Mouse (Mus musculus): ENCODE measurements around the gene Ttc7b. TPM values are rescaled to one million over a fixed set of nuclear protein-coding genes. Genes with fewer than 3 reads are reported as not detected.
A peak's percentile ranks its signal among the peaks of the same experiment; 100 is the strongest.

Ttc7b gene
- total RNA-seq, 1 experiment = 19.0 TPM

GRCm38 (mm10) chr12:100530871-100531270 is 10.2 kb upstream of the Ttc7b start:
- no peaks in the 10 kb centered on the region for H3K36me3 ChIP-seq (ENCODE audit: control insufficient read depth, insufficient read depth, low read length, poor library complexity, severe bottlenecking)
- no peak overlapping the region for H3K9ac ChIP-seq (ENCODE audit: insufficient read depth, low read depth, low read length, poor library complexity, severe bottlenecking)
- in situ Hi-C loops (cut with MboI; ENCODE audit: low sequenced_read_pairs in 2 of 2, unreplicated experiment in 2 of 2) = no loop called here
- no peak for DNase-seq (ENCODE audit: low read depth, low spot score)
- H3K4me1 ChIP-seq (ENCODE audit: control insufficient read depth in 2 of 2, insufficient read depth in 2 of 2, low read length in 2 of 2, poor library complexity in 1 of 2) = peaks cover 20 to 47% of the 10 kb centered on the region in 2 experiments
- H3K4me3 ChIP-seq (ENCODE audit: insufficient read depth in 1 of 2, low read depth in 1 of 2, low read length in 2 of 2, poor library complexity in 1 of 2, severe bottlenecking in 1 of 2) = no peak overlapping the region
- H3K27ac ChIP-seq (ENCODE audit: insufficient read depth, low read depth, low read length, poor library complexity, severe bottlenecking) = no peak overlapping the region
- TF ChIP-seq HCFC1 (IDR thresholded peaks at IDR 0.05; ENCODE audit: borderline replicate concordance, insufficient read depth, low read length) (no peak), CHD2 (IDR thresholded peaks at IDR 0.05; ENCODE audit: low read depth, low read length) (no peak)
- no peaks in the 10 kb centered on the region for H3K9me3 ChIP-seq (ENCODE audit: control insufficient read depth, insufficient read depth, low read depth, low read length)

DNA sequence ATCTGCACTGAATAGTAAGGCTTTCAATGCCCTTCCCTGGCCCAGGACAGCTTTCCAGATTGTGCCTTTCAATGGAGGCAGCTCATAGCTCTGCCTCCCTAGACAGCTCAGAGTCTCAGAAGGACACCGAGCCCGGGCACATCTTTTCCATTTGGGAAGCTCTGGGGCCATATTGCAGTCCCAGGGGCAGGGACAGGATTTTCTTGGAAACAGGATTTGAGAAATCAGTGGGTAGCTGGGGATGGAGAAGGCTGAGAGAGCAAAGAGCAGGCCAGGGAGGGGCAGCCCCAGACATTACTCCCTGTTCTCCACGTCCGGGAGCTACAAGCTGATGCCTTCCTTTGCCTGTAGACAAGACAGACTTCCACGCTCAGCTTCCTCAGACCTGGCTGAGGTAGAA is 9.0 kb upstream of the Ttc7b start:
- Histone ChIP-seq H3K36me3 (ENCODE audit: control insufficient read depth, insufficient read depth, low read length, poor library complexity, severe bottlenecking) (no peaks in the 10 kb centered on the region), H3K9ac (ENCODE audit: insufficient read depth, low read depth, low read length, poor library complexity, severe bottlenecking) (no peak overlapping the region), H3K27ac (ENCODE audit: insufficient read depth, low read depth, low read length, poor library complexity, severe bottlenecking) (peak overlapping the region; percentile 47; the same call in 1 of the 2 replicates), H3K4me1 (ENCODE audit: control insufficient read depth in 2 of 2, insufficient read depth in 2 of 2, low read length in 2 of 2, poor library complexity in 1 of 2) (peaks cover 10 to 45% of the 10 kb centered on the region in 2 experiments; a peak in 3 of 4 replicates), H3K9me3 (ENCODE audit: control insufficient read depth, insufficient read depth, low read depth, low read length) (no peaks in the 10 kb centered on the region), H3K4me3 (ENCODE audit: insufficient read depth in 1 of 2, low read depth in 1 of 2, low read length in 2 of 2, poor library complexity in 1 of 2, severe bottlenecking in 1 of 2) (no peak overlapping the region)
- no peak for DNase-seq (ENCODE audit: low read depth, low spot score)
- TF ChIP-seq CHD2 (IDR thresholded peaks at IDR 0.05; ENCODE audit: low read depth, low read length) = no peak
- TF ChIP-seq MAFK (IDR thresholded peaks at IDR 0.05; ENCODE audit: insufficient read depth, low read depth, low read length) = no peak
- TF ChIP-seq ZNF384 (IDR thresholded peaks at IDR 0.05; ENCODE audit: low read depth, low read length) = no peak
- no peak for TF ChIP-seq ZC3H11A (IDR thresholded peaks at IDR 0.05; ENCODE audit: borderline replicate concordance, low read depth, low read length)
- TF ChIP-seq HCFC1 (IDR thresholded peaks at IDR 0.05; ENCODE audit: borderline replicate concordance, insufficient read depth, low read length) = no peak
- in situ Hi-C loops (cut with MboI; ENCODE audit: low sequenced_read_pairs in 2 of 2, unreplicated experiment in 2 of 2) = no loop called here

- in situ Hi-C loops (cut with MboI; ENCODE audit: low sequenced_read_pairs in 2 of 2, unreplicated experiment in 2 of 2) = no loop called here
- H3K36me3 ChIP-seq (ENCODE audit: control insufficient read depth, insufficient read depth, low read length, poor library complexity, severe bottlenecking) = no peaks in the 10 kb centered on the region
- no peak for DNase-seq (ENCODE audit: low read depth, low spot score)
- peaks cover 9 to 42% of the 10 kb centered on the region in 2 experiments; a peak in 3 of 4 replicates for H3K4me1 ChIP-seq (ENCODE audit: control insufficient read depth in 2 of 2, insufficient read depth in 2 of 2, low read length in 2 of 2, poor library complexity in 1 of 2)
- no peak overlapping the region for H3K4me3 ChIP-seq (ENCODE audit: insufficient read depth in 1 of 2, low read depth in 1 of 2, low read length in 2 of 2, poor library complexity in 1 of 2, severe bottlenecking in 1 of 2)
- TF ChIP-seq ZC3H11A (IDR thresholded peaks at IDR 0.05; ENCODE audit: borderline replicate concordance, low read depth, low read length) = no peak
- TF ChIP-seq HCFC1 (IDR thresholded peaks at IDR 0.05; ENCODE audit: borderline replicate concordance, insufficient read depth, low read length) = no peak
- TF ChIP-seq MAFK (IDR thresholded peaks at IDR 0.05; ENCODE audit: insufficient read depth, low read depth, low read length) = no peak
- no peak for TF ChIP-seq ZNF384 (IDR thresholded peaks at IDR 0.05; ENCODE audit: low read depth, low read length)
- no peak for TF ChIP-seq CHD2 (IDR thresholded peaks at IDR 0.05; ENCODE audit: low read depth, low read length)
- peak overlapping the region; percentile 47; the same call in 1 of the 2 replicates for H3K27ac ChIP-seq (ENCODE audit: insufficient read depth, low read depth, low read length, poor library complexity, severe bottlenecking)
- no peak overlapping the region for H3K9ac ChIP-seq (ENCODE audit: insufficient read depth, low read depth, low read length, poor library complexity, severe bottlenecking)
- H3K9me3 ChIP-seq (ENCODE audit: control insufficient read depth, insufficient read depth, low read depth, low read length) = no peaks in the 10 kb centered on the region
Observed at GRCm38 (mm10) chr12:100529172-100529571, 8.5 kb upstream of the Ttc7b start.

DNA sequence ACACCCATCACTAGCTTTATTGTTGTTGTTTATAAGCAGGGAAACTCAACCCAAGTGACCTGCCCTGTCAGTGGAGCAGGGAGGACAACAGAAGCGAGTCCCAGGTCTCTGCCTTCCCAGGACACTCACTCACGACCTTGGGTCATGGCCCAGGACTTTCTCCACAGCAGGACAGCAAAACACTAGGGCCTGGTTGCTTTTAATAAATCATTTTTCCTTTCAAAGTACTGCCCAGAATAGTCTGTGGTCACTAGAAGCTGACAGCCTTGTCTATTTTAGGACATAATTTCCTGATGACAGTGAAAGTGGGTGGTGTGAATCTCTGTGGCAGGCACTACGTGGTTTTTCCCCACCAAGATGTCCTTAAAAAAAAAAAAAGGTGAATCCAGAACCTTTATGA is 7.6 kb upstream of the Ttc7b start:
- no peaks in the 10 kb centered on the region for H3K36me3 ChIP-seq (ENCODE audit: control insufficient read depth, insufficient read depth, low read length, poor library complexity, severe bottlenecking)
- no peak overlapping the region for H3K4me3 ChIP-seq (ENCODE audit: insufficient read depth in 1 of 2, low read depth in 1 of 2, low read length in 2 of 2, poor library complexity in 1 of 2, severe bottlenecking in 1 of 2)
- no peak overlapping the region for H3K9ac ChIP-seq (ENCODE audit: insufficient read depth, low read depth, low read length, poor library complexity, severe bottlenecking)
- H3K4me1 ChIP-seq (ENCODE audit: control insufficient read depth in 2 of 2, insufficient read depth in 2 of 2, low read length in 2 of 2, poor library complexity in 1 of 2) = peaks cover 8 to 41% of the 10 kb centered on the region in 2 experiments; a peak in 3 of 4 replicates
- H3K27ac ChIP-seq (ENCODE audit: insufficient read depth, low read depth, low read length, poor library complexity, severe bottlenecking) = no peak overlapping the region
- TF ChIP-seq ZC3H11A (IDR thresholded peaks at IDR 0.05; ENCODE audit: borderline replicate concordance, low read depth, low read length) (no peak), ZNF384 (IDR thresholded peaks at IDR 0.05; ENCODE audit: low read depth, low read length) (no peak), CHD2 (IDR thresholded peaks at IDR 0.05; ENCODE audit: low read depth, low read length) (no peak)
- DNase-seq (ENCODE audit: low read depth, low spot score) = no peak
- H3K9me3 ChIP-seq (ENCODE audit: control insufficient read depth, insufficient read depth, low read depth, low read length) = no peaks in the 10 kb centered on the region
- in situ Hi-C loops (cut with MboI; ENCODE audit: low sequenced_read_pairs in 2 of 2, unreplicated experiment in 2 of 2) = no loop called here

DNA sequence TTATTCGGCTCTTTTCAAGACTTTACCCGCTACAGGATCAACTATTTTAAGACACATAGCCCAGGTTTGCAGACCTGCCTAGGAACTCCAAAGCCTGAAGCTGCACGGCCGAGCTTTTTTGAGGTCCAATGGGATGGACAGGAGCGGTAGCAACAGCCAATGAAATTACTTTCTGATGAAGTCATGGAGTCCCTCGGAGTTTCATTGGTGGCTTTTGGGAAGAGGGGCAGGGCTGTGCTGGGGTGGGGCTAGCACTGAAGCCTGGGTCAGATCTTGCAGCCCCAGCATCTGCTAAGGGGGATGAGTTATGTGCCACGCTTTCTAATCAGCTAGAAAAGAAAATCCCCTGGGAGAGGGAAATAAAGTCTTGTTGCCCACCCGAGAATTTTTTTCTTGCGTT is 7.1 kb upstream of the Ttc7b start:
- in situ Hi-C loops (cut with MboI; ENCODE audit: low sequenced_read_pairs in 2 of 2, unreplicated experiment in 2 of 2) = no loop called here
- Histone ChIP-seq H3K9me3 (ENCODE audit: control insufficient read depth, insufficient read depth, low read depth, low read length) (no peaks in the 10 kb centered on the region), H3K4me3 (ENCODE audit: insufficient read depth in 1 of 2, low read depth in 1 of 2, low read length in 2 of 2, poor library complexity in 1 of 2, severe bottlenecking in 1 of 2) (no peak overlapping the region), H3K27ac (ENCODE audit: insufficient read depth, low read depth, low read length, poor library complexity, severe bottlenecking) (no peak overlapping the region), H3K4me1 (ENCODE audit: control insufficient read depth in 2 of 2, insufficient read depth in 2 of 2, low read length in 2 of 2, poor library complexity in 1 of 2) (peaks cover 3 to 37% of the 10 kb centered on the region in 2 experiments; a peak in 3 of 4 replicates), H3K9ac (ENCODE audit: insufficient read depth, low read depth, low read length, poor library complexity, severe bottlenecking) (no peak overlapping the region), H3K36me3 (ENCODE audit: control insufficient read depth, insufficient read depth, low read length, poor library complexity, severe bottlenecking) (no peaks in the 10 kb centered on the region)
- DNase-seq (ENCODE audit: low read depth, low spot score) = peak; percentile 66
- TF ChIP-seq MAFK (IDR thresholded peaks at IDR 0.05; ENCODE audit: insufficient read depth, low read depth, low read length) = no peak
- TF ChIP-seq CHD2 (IDR thresholded peaks at IDR 0.05; ENCODE audit: low read depth, low read length) = peak; percentile 55; the same call in 1 of the 2 replicates
- TF ChIP-seq ZNF384 (IDR thresholded peaks at IDR 0.05; ENCODE audit: low read depth, low read length) = no peak
- TF ChIP-seq HCFC1 (IDR thresholded peaks at IDR 0.05; ENCODE audit: borderline replicate concordance, insufficient read depth, low read length) = no peak
- no peak for TF ChIP-seq ZC3H11A (IDR thresholded peaks at IDR 0.05; ENCODE audit: borderline replicate concordance, low read depth, low read length)
